Mouse (Mus musculus) mouse trophoblast stem cell (cell line): Measurements from ENCODE around the gene Myo15b.

Experiments
- in situ Hi-C, 2 experiments: fragments of 300-500 bp; cut with MseI, MboI; formaldehyde crosslinking; loops; 2 replicates in 1 of 2; 3 replicates in 1 of 2; pipeline ENCODE4 v1.15.1; 2025

Gene Myo15b

GRCm38 (mm10) chr11:115869393-115869792 lies 11.2 kb downstream of the Myo15b start:
- in situ Hi-C loops = no loop called here

GRCm38 (mm10) chr11:115872437-115872836 lies 14.2 kb downstream of the Myo15b start:
- in situ Hi-C loops = no loop called here

GRCm38 (mm10) chr11:115875935-115876334 lies 17.7 kb downstream of the Myo15b start:
- in situ Hi-C loops = no loop called here

GRCm38 (mm10) chr11:115876438-115876837 lies 18.2 kb downstream of the Myo15b start:
- in situ Hi-C loops = no loop called here

- in situ Hi-C loops = no loop called here
These were observed 19.1 kb downstream of the Myo15b start for GRCm38 (mm10) chr11:115877174-115877755.

- in situ Hi-C loops = no loop called here
These were observed 19.9 kb downstream of the Myo15b start for GRCm38 (mm10) chr11:115878071-115878470.

- in situ Hi-C loops = no loop called here
These were observed 22.8 kb downstream of the Myo15b start for GRCm38 (mm10) chr11:115881002-115881401.

- in situ Hi-C loops = no loop called here
These were observed 25.0 kb downstream of the Myo15b start for GRCm38 (mm10) chr11:115883251-115883650.

- in situ Hi-C loops = no loop called here
These were observed 26.2 kb downstream of the Myo15b start for GRCm38 (mm10) chr11:115884361-115884760.

- in situ Hi-C loops = no loop called here
These were observed 27.1 kb downstream of the Myo15b start for GRCm38 (mm10) chr11:115885281-115885680.

GRCm38 (mm10) chr11:115886446-115886845 lies 28.2 kb downstream of the Myo15b start:
- in situ Hi-C loops = no loop called here

GRCm38 (mm10) chr11:115888020-115888419 lies 29.8 kb downstream of the Myo15b start:
- in situ Hi-C loops = no loop called here

- in situ Hi-C loops = no loop called here
These were observed 31.0 kb downstream of the Myo15b start for GRCm38 (mm10) chr11:115889159-115889558.

GRCm38 (mm10) chr11:115892213-115892612 lies 34.0 kb downstream of the Myo15b start:
- in situ Hi-C loops = no loop called here

- in situ Hi-C loops = no loop called here
These were observed 34.9 kb downstream of the Myo15b start for GRCm38 (mm10) chr11:115893071-115893470.

- in situ Hi-C loops = no loop called here
These were observed 36.7 kb downstream of the Myo15b start for GRCm38 (mm10) chr11:115894755-115895520.

- in situ Hi-C loops = no loop called here
These were observed 40.2 kb downstream of the Myo15b start for GRCm38 (mm10) chr11:115898446-115898845.

GRCm38 (mm10) chr11:115898886-115899285 lies 40.7 kb downstream of the Myo15b start:
- in situ Hi-C loops = no loop called here

GRCm38 (mm10) chr11:115899486-115900266 lies 41.5 kb downstream of the Myo15b start, which contains the start of gene Smim5:
Smim5 (plus strand) TSS chr11:115899966.
- in situ Hi-C loops = no loop called here

GRCm38 (mm10) chr11:115900561-115901337 lies 42.5 kb downstream of the Myo15b start:
- in situ Hi-C loops = no loop called here

- in situ Hi-C loops = no loop called here
These were observed 43.3 kb downstream of the Myo15b start for GRCm38 (mm10) chr11:115901338-115902161.
